Mouse (Mus musculus) heart, postnatal 0 days (tissue): ENCODE results near the gene Ccdc88c.

Experiments used
- CTCF ChIP-seq: IDR thresholded peaks from 2 replicates; pipeline ENCODE4 v1.5.1; 2016; ENCODE audit warnings: antibody characterized with exemption, control low read depth, low read depth
- EP300 ChIP-seq: IDR thresholded peaks from 2 replicates; pipeline ENCODE4 v1.6.1; 2016; ENCODE audit warnings: antibody characterized with exemption, low read depth

DNA sequence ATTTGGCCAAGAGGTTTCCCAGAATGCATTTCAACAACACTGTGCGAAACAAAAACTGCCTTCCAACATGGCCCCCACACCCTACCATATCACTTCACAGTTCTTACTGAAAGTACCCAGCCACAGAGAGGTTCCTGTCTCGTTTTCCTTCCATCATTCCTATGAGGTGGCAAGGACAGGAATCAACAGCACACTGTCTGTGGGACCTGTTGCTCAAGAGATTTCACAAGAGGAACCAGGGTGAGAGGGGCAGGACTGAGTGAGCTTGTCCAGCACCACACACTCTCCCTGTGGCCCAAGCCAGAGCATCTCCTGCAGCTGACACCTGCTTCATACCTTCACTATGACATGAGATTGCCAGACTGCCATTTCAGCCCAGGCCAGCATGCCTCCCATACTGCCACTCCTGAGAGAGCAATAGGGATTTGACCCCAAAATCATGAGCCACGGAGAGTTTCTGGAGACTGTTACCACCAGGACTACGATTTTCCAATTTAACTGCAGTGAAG lies 39.0 kb downstream of the Ccdc88c start:
- TF ChIP-seq CTCF (no peak), EP300 (no peak)
